Mouse (Mus musculus) cerebellum, postnatal 4 days (tissue): Measurements from ENCODE around the gene Ifna6.
A peak's percentile ranks its signal among the peaks of the same experiment; 100 is the strongest.
"Not testable (repeated sequence)": the region's sequence is repeated elsewhere in the genome, so short reads cannot be mapped to it uniquely, and the experiment has no call there.

Experiments used
- DNase-seq, 2 experiments: peaks; one replicate each; pipeline ENCODE4 v3.0.0; 2022; ENCODE audit warnings: low spot score in 2 of 2, mixed read lengths in 1 of 2

Ifna6 gene

DNA sequence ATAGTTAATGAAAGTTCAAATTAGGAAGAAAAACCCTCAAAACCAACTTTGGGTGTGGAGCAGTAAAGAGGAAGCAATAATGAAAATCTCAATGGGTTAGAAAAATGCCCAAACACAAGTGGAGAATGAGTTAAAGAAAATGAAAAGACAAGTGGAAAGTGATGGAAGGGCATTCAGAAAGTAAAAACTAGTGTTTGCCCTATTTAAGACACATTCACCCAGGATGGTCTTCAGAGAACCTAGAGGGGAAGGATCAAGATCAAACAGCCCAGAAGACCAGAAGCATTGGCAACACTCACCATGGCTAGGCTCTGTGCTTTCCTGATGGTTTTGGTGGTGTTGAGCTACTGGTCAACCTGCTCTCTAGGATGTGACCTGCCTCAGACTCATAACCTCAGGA lies at the start of gene Ifna6:
Gene Ifna6, plus strand, starts transcription at position 301 of the 400 bp plus-strand sequence.
- not testable (repeated sequence) for DNase-seq

DNA sequence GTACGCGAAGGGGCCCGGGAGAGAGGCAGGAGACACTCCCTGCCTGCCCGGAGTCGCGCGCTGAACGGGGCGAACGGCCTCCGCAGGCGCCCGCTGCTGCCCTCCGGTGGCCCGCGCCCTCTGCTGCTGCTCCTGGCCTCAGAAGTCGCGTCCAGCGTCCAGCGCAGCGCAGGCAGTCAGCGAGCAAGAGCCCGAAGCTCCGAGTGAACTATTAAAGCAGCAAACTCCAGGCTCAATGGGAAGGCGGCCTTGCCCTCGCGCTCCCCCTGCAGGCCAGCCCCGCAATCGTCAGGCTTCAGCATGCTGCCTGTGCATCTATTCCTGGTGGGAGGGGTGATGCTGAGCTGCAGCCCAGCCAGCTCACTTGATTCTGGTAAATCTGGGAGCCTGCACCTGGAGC lies 47.7 kb upstream of the Ifna6 start, which contains the start of gene Gm13272:
Gene Gm13272, plus strand, starts transcription at position 301 of the 400 bp plus-strand sequence.
- DNase-seq: not testable (repeated sequence)

DNA sequence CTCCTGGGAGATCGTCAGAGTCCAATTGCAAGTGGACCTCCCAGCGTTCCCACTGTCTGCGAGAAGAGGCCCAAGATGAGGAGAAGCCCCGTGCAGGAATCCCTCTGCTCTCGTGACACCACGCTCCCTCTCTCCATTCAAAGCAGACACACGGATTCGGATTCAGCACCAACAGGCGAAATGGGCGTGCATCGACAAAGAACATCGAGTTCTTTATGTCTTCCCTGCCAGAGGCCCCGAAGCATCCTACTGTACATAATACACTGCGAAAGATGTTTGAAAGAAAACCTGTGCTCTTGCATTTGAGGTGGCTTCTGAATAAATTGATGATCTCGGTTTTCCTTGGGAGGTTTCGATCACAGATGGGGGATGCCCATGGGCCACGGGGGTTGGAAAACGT lies 46.9 kb upstream of the Ifna6 start:
- DNase-seq: not testable (repeated sequence)

DNA sequence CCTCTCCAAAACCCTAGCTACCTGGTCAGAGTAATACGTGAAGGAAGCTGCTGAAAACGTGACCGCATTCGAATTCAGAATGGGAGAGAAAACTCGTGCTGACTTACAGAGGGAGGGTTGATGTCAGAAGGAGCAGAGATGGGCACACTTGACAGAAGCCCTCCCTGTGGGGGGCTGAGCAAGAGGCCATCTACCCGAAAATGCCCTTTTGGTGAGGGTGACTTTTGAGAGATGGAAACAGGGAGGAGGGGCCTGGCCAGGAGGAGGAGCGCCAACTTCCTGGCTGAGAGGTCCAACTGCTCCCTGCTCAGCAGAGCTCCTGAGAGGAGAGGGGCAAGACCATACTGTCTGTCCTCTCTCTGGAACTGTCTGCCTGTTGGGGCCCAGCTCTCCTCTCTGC lies 45.4 kb upstream of the Ifna6 start, which contains the start of gene Ifnz:
Gene Ifnz, plus strand, starts transcription at position 301 of the 400 bp plus-strand sequence.
- DNase-seq: not testable (repeated sequence)

DNA sequence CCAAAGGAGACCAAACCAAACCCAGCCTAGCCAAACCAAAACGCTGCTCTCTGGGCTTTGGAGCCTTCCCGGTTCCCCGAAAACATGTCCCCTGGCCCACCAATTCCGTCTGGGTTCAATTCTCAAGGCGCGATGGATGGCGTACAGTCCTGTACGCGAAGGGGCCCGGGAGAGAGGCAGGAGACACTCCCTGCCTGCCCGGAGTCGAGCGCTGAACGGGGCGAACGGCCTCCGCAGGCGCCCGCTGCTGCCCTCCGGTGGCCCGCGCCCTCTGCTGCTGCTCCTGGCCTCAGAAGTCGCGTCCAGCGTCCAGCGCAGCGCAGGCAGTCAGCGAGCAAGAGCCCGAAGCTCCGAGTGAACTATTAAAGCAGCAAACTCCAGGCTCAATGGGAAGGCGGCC lies 44.9 kb upstream of the Ifna6 start:
- DNase-seq: not testable (repeated sequence)

DNA sequence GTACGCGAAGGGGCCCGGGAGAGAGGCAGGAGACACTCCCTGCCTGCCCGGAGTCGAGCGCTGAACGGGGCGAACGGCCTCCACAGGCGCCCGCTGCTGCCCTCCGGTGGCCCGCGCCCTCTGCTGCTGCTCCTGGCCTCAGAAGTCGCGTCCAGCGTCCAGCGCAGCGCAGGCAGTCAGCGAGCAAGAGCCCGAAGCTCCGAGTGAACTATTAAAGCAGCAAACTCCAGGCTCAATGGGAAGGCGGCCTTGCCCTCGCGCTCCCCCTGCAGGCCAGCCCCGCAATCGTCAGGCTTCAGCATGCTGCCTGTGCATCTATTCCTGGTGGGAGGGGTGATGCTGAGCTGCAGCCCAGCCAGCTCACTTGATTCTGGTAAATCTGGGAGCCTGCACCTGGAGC lies 41.8 kb upstream of the Ifna6 start, which contains the start of gene Gm13276:
Gene Gm13276, plus strand, starts transcription at position 301 of the 400 bp plus-strand sequence.
- DNase-seq: not testable (repeated sequence)

DNA sequence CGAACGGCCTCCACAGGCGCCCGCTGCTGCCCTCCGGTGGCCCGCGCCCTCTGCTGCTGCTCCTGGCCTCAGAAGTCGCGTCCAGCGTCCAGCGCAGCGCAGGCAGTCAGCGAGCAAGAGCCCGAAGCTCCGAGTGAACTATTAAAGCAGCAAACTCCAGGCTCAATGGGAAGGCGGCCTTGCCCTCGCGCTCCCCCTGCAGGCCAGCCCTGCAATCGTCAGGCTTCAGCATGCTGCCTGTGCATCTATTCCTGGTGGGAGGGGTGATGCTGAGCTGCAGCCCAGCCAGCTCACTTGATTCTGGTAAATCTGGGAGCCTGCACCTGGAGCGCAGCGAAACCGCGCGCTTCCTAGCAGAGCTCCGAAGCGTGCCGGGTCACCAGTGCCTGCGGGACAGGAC lies 38.8 kb upstream of the Ifna6 start, which contains the start of gene Gm13277:
Gene Gm13277, plus strand, starts transcription at position 231 of the 400 bp plus-strand sequence.
- peak; percentile 29 to 69 for DNase-seq

DNA sequence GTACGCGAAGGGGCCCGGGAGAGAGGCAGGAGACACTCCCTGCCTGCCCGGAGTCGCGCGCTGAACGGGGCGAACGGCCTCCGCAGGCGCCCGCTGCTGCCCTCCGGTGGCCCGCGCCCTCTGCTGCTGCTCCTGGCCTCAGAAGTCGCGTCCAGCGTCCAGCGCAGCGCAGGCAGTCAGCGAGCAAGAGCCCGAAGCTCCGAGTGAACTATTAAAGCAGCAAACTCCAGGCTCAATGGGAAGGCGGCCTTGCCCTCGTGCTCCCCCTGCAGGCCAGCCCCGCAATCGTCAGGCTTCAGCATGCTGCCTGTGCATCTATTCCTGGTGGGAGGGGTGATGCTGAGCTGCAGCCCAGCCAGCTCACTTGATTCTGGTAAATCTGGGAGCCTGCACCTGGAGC lies 36.0 kb upstream of the Ifna6 start, which contains the start of gene Gm13278:
Gene Gm13278, plus strand, starts transcription at position 301 of the 400 bp plus-strand sequence.
- DNase-seq: not testable (repeated sequence)

DNA sequence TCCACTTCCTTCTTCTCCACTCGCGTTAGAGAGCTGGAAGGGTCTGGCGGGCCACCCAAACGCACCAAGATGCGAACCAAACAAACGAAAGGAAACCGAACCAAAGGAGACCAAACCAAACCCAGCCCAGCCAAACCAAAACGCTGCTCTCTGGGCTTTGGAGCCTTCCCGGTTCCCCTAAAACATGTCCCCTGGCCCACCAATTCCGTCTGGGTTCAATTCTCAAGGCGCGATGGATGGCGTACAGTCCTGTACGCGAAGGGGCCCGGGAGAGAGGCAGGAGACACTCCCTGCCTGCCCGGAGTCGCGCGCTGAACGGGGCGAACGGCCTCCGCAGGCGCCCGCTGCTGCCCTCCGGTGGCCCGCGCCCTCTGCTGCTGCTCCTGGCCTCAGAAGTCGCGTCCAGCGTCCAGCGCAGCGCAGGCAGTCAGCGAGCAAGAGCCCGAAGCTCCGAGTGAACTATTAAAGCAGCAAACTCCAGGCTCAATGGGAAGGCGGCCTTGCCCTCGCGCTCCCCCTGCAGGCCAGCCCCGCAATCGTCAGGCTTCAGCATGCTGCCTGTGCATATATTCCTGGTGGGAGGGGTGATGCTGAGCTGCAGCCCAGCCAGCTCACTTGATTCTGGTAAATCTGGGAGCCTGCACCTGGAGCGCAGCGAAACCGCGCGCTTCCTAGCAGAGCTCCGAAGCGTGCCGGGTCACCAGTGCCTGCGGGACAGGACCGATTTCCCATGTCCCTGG lies 33.1 kb upstream of the Ifna6 start, which contains the start of gene Gm13275:
Gene Gm13275, plus strand, starts transcription at position 552 of the 740 bp plus-strand sequence.
- peak; percentile 42 to 64 for DNase-seq

DNA sequence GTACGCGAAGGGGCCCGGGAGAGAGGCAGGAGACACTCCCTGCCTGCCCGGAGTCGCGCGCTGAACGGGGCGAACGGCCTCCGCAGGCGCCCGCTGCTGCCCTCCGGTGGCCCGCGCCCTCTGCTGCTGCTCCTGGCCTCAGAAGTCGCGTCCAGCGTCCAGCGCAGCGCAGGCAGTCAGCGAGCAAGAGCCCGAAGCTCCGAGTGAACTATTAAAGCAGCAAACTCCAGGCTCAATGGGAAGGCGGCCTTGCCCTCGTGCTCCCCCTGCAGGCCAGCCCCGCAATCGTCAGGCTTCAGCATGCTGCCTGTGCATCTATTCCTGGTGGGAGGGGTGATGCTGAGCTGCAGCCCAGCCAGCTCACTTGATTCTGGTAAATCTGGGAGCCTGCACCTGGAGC lies 30.1 kb upstream of the Ifna6 start, which contains the start of gene Gm13279:
Gene Gm13279, plus strand, starts transcription at position 301 of the 400 bp plus-strand sequence.
- DNase-seq: not testable (repeated sequence)

DNA sequence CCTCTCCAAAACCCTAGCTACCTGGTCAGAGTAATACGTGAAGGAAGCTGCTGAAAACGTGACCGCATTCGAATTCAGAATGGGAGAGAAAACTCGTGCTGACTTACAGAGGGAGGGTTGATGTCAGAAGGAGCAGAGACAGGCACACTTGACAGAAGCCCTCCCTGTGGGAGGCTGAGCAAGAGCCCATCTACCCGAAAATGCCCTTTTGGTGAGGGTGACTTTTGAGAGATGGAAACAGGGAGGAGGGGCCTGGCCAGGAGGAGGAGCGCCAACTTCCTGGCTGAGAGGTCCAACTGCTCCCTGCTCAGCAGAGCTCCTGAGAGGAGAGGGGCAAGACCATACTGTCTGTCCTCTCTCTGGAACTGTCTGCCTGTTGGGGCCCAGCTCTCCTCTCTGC lies 27.9 kb upstream of the Ifna6 start, which contains the start of gene Gm13285:
Gene Gm13285, plus strand, starts transcription at position 301 of the 400 bp plus-strand sequence.
- DNase-seq: not testable (repeated sequence)

DNA sequence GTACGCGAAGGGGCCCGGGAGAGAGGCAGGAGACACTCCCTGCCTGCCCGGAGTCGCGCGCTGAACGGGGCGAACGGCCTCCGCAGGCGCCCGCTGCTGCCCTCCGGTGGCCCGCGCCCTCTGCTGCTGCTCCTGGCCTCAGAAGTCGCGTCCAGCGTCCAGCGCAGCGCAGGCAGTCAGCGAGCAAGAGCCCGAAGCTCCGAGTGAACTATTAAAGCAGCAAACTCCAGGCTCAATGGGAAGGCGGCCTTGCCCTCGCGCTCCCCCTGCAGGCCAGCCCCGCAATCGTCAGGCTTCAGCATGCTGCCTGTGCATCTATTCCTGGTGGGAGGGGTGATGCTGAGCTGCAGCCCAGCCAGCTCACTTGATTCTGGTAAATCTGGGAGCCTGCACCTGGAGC lies 24.3 kb upstream of the Ifna6 start, which contains the start of gene Gm13287:
Gene Gm13287, plus strand, starts transcription at position 301 of the 400 bp plus-strand sequence.
- DNase-seq: not testable (repeated sequence)

DNA sequence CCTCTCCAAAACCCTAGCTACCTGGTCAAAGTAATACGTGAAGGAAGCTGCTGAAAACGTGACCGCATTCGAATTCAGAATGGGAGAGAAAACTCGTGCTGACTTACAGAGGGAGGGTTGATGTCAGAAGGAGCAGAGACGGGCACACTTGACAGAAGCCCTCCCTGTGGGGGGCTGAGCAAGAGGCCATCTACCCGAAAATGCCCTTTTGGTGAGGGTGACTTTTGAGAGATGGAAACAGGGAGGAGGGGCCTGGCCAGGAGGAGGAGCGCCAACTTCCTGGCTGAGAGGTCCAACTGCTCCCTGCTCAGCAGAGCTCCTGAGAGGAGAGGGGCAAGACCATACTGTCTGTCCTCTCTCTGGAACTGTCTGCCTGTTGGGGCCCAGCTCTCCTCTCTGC lies 22.0 kb upstream of the Ifna6 start, which contains the start of gene Gm13288:
Gene Gm13288, plus strand, starts transcription at position 301 of the 400 bp plus-strand sequence.
- DNase-seq: not testable (repeated sequence)

DNA sequence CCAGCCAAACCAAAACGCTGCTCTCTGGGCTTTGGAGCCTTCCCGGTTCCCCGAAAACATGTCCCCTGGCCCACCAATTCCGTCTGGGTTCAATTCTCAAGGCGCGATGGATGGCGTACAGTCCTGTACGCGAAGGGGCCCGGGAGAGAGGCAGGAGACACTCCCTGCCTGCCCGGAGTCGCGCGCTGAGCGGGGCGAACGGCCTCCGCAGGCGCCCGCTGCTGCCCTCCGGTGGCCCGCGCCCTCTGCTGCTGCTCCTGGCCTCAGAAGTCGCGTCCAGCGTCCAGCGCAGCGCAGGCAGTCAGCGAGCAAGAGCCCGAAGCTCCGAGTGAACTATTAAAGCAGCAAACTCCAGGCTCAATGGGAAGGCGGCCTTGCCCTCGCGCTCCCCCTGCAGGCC lies 21.5 kb upstream of the Ifna6 start:
- DNase-seq: peak in 1 of 2 experiments; percentile 7

DNA sequence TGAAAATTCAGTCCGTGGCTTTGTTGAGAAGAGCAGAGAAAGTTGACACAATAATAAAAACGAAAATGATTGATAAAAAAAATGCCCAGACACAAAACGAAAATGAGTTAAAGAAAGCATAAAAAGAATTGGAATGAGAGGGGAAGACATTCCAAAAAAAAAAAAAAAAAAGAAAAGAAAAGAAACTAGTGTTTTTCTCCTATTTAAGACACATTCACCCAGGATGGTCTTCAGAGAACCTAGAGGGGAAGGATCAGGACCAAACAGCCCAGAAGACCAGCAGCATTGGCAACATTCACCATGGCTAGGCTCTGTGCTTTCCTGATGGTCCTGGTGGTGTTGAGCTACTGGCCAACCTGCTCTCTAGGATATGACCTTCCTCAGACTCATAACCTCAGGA lies 11.3 kb upstream of the Ifna6 start, which contains the start of gene Ifna7:
Gene Ifna7, plus strand, starts transcription at position 301 of the 400 bp plus-strand sequence.
- no peak for DNase-seq

DNA sequence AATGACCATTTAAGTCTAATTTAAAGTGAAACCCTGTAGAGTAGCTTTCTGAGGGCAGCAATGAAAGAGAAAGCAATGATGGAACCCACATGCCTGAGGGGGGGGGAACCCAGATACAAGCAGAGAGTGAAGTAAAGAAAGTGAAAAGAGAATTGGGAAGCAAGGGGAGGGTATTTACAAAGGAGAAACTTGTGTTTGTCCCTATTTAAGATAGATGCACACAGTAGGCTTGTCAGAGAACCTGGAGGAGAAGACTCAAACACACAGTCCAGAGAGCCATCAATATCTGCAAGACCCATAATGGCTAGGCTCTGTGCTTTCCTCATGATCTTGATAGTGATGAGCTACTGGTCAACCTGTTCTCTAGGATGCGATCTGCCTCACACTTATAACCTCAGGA lies 7.6 kb upstream of the Ifna6 start, which contains the start of gene Ifna11:
Gene Ifna11, plus strand, starts transcription at position 301 of the 400 bp plus-strand sequence.
- DNase-seq: no peak

DNA sequence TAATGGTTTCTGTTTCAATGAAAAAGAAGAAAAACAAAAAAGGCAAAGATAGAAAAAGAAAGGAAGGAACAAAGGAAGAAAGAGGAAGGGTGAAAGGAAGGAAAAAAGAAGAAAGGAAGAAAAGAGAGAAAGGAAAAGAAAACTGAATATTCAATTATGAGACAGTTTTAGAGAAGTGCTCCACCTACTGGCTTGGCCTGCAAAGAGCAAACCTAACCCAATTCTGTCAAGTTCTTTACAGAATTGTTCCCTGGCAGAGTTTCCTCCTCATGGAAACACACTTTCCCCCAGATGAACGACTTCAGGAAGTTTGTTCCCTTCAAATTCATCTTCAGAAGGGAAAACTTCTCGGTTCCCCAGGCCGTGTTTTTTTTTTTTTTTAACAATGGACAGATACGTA lies 4.2 kb upstream of the Ifna6 start:
- peak in 1 of 2 experiments; percentile 8 for DNase-seq

DNA sequence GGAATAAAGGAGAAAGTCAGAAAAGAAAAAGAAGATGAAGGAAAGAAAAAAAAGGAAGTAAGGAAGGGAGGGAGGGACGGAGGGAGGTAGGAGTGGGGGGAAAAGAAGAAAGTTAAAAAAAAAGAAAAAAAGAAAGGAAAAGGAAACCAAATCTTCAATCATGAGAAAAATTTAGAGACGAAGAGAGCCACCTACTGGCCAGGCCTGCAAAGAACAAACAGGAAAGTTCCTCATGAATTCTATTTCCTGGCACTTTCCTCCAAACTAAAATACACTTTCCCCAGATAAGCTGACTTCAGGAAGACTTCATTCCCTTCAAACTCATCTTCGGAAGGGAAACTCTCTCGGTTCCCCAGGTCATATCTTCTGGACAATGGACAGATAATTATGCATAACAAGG lies 3.3 kb downstream of the Ifna6 start:
- peak in 1 of 2 experiments; percentile 17 for DNase-seq

DNA sequence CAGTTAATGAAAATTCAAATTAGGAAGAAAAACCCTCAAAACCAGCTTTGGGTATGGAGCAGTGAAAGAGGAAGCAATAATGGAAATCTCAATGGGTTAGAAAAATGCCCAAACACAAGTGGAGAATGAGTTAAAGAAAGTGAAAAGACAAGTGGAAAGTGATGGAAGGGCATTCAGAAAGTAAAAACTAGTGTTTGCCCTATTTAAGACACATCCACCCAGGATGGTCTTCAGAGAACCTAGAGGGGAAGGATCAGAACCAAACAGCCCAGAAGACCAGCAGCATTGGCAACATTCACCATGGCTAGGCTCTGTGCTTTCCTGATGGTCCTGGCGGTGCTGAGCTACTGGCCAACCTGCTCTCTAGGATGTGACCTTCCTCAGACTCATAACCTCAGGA lies 8.0 kb downstream of the Ifna6 start, which contains the start of gene Ifna5:
Gene Ifna5, plus strand, starts transcription at position 301 of the 400 bp plus-strand sequence.
- DNase-seq: not testable (repeated sequence)

DNA sequence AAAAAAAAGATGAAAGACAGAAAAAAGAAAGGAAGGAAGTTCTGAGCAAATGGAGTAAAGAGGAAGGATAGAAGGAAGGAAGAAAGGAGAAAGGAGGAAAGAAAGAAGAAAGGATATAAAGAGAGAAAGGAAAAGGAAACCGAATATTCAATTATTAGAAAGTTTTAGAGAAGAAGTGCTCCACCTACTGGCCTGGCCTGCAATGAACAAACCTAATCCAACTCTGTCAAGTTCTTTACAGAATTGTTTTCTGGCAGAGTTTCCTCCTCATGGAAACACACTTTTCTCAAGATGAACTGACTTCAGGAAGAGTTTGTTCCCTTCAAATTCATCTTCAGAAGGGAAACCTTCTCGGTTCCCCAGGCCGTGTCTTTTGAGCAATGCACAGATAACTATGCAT lies 11.6 kb downstream of the Ifna6 start:
- no peak for DNase-seq

DNA sequence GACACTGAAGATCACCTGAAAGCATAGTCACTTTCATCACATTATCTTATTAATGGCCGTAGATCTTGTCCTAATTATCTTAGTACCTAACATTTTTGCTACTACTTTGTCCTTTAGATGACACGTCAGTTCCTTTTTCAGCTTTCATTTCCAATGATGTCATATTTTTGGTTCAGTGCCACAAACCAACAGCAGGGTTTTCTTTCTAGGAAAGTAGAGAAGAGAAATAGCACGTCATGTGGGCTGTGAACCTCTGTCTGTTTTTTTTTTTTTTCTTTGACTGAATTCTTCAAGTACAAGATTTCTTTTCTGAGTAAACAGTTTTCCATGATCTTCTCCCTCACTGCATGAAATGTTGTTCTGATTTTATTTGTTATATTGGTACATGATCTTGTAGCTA lies 12.8 kb downstream of the Ifna6 start:
- no peak for DNase-seq

DNA sequence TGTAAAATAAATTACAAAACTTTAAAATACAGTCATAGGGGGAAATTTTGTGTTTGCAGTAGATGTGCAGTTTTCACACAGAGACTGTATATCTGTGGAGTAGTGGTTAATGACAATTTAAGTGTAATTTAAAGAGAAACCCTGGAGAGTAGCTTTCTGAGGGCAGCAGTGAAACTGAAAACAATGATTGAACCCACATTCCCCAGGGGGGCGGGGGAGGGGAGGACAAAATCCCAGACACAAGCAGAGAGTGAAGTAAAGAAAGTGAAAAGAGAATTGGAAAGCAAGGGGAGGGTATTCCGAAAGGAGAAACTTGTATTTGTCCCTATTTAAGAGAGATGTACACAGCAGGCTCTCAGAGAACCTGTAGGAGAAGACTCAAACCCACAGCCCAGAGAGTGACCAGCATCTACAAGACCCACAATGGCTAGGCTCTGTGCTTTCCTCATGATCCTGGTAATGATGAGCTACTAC lies 14.3 kb downstream of the Ifna6 start, which contains the start of gene Ifna4:
Gene Ifna4, plus strand, starts transcription at position 424 of the 474 bp plus-strand sequence.
- DNase-seq: no peak
